In the genomic region with DNA sequence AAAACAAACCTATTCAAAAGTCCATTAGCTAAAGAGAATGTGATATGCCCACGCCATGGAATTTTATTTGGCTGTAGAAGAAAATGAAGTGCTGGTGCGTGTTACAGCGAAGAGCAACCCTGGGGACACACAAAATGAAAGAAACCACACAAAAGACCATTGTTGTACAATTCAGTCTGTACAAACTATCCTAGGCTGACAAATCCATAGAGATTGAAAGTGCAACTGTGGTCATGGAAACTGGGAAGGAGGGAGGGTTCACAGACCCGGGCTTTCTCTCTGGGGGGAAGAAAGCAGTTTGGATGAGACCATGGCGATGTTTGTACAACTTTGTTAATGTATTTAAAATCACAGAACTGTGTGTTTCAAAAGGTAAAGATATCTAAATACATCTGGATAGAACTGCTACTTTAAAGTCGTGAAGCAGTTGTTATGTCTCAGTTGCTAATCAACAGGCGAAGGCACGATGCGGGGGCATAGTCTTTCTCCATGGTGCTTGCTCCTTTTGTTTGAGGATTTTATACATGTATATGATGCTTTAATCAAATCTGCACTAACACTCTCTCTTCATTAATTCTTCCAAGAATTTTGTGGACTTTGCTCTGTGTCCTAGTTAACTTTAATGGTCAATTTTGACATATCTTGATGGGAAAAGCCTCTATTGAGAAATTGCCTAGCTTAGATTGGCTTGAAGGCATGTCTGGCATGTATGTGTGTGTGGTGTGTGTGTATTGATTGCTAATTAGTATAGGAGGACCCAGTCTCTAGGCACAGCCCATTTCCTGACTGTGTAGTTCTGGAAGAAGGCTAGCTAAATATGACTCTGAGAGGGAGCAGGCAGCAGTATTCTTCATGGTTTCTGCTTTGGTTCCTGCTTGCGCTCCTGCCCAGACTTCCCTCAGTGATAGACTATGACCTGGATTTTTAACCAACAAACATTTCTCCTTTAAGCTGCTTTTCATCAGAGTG, we compare ENCODE assay signal across 16 mouse cellular contexts. TPM values are rescaled to one million over a fixed set of nuclear protein-coding genes. Genes with fewer than 3 reads are reported as not detected.
A peak's percentile ranks its signal among the peaks of the same experiment; 100 is the strongest.
DNase-seq lines count a peak whose midpoint lies in the region; ATAC-seq and TF ChIP-seq lines count a peak whose summit lies in the region.
"Had no signal": no experiment of that assay in that cellular context is flagged by ENCODE, and none has a peak within 500 bp of the region (broad histone marks: within the 10 kb centered on the region; RNA-seq: fewer than 3 reads in every experiment).

No protein-coding gene starts in this region.

- H3K4me3 ChIP-seq in embryonic facial prominence, embryonic 12.5 days, result no peak overlapping the region
- no peak overlapping the region for H3K4me3 ChIP-seq in forebrain, embryonic 16.5 days (replicated peaks; ENCODE audit: low read length)
- no peak overlapping the region for H3K4me3 ChIP-seq in left cerebral cortex, adult 2 months
- H3K4me3 ChIP-seq: heart, embryonic 15.5 days had no signal

- H3K27me3 ChIP-seq in embryonic facial prominence, embryonic 12.5 days, result no peaks in the 10 kb centered on the region
- no peaks in the 10 kb centered on the region for H3K27me3 ChIP-seq in forebrain, embryonic 16.5 days (replicated peaks; ENCODE audit: control insufficient read depth, insufficient read depth, low read length)
- H3K27me3 ChIP-seq: CH12.LX; heart, embryonic 15.5 days had no signal

- H3K9me3 ChIP-seq in embryonic facial prominence, embryonic 12.5 days, result no peaks in the 10 kb centered on the region
- no peaks in the 10 kb centered on the region for H3K9me3 ChIP-seq in forebrain, embryonic 16.5 days (ENCODE audit: control insufficient read depth, low read length)
- H3K9me3 ChIP-seq: heart, embryonic 15.5 days had no signal

- no peak for ATAC-seq in embryonic facial prominence, embryonic 12.5 days (ENCODE audit: insufficient number of reproducible peaks, insufficient read depth, low FRiP score, low TSS enrichment)
- peak; percentile 63; the same call in 1 of the 2 replicates for ATAC-seq in forebrain, embryonic 16.5 days
- ATAC-seq: intestine, postnatal 0 days had no signal

- peak; percentile 21 for DNase-seq in heart, postnatal 4 days
- no peak for DNase-seq in heart, adult 18-20 months
- peak; percentile 39 for DNase-seq in mesoderm, embryonic 11.5 days (ENCODE audit: low read depth, low spot score)
- no peak for DNase-seq in left cerebral cortex, adult 2 months (ENCODE audit: extremely low spot score in 1 of 2, low spot score in 2 of 2)
- no peak for DNase-seq in thymus, postnatal 25 days
- no peak for DNase-seq in right cerebral cortex, postnatal 4 days
- DNase-seq: adrenal gland, postnatal 14 days; cerebellum, adult 11 months; kidney, postnatal 4 days; thymus, adult 18-20 months had no signal

- 69% methylated on average over 10 of the region's 10 CpGs for WGBS in embryonic facial prominence, embryonic 12.5 days
- 49% methylated on average over 10 of the region's 10 CpGs for WGBS in forebrain, embryonic 16.5 days

- no peak overlapping the region for H3K9ac ChIP-seq in embryonic facial prominence, embryonic 12.5 days
- no peak overlapping the region for H3K9ac ChIP-seq in forebrain, embryonic 16.5 days (replicated peaks; ENCODE audit: low read depth, low read length)
- H3K9ac ChIP-seq: heart, embryonic 15.5 days had no signal

- TF ChIP-seq CTCF in left cerebral cortex, adult 2 months (IDR thresholded peaks at IDR 0.05), result no peak

- H3K4me2 ChIP-seq in embryonic facial prominence, embryonic 12.5 days (replicated peaks), result no peak overlapping the region
- no peak overlapping the region for H3K4me2 ChIP-seq in forebrain, embryonic 16.5 days (ENCODE audit: low read length)
- H3K4me2 ChIP-seq: heart, embryonic 15.5 days had no signal

- intact Hi-C loops in left cerebral cortex, adult 2 months (cut with DNase I), result no loop called here

- no peaks in the 10 kb centered on the region for H3K36me3 ChIP-seq in embryonic facial prominence, embryonic 12.5 days
- H3K36me3 ChIP-seq in forebrain, embryonic 16.5 days (ENCODE audit: control insufficient read depth, insufficient read depth), result no peaks in the 10 kb centered on the region
- H3K36me3 ChIP-seq: heart, embryonic 15.5 days had no signal

- peaks cover 8% of the 10 kb centered on the region for H3K4me1 ChIP-seq in embryonic facial prominence, embryonic 12.5 days
- H3K4me1 ChIP-seq in forebrain, embryonic 16.5 days (replicated peaks; ENCODE audit: control insufficient read depth, insufficient read depth, low read length), result peaks cover 7% of the 10 kb centered on the region

- H3K27ac ChIP-seq in embryonic facial prominence, embryonic 12.5 days, result 0 out of 2 replicates have a peak overlapping the region, but pooled peaks have one; percentile 19
- no peak overlapping the region for H3K27ac ChIP-seq in forebrain, embryonic 16.5 days (ENCODE audit: low read length)
- H3K27ac ChIP-seq in left cerebral cortex, adult 2 months, result no peak overlapping the region
- H3K27ac ChIP-seq: heart, embryonic 15.5 days had no signal

RNA-seq across cellular contexts. Expression of gene Colgalt2, which starts 55.9 kb away (rescaled TPM):
- 1 to 10 TPM; 2.3 to 3.2 TPM for total RNA-seq in heart, postnatal 4 days (2021)
- 1 to 10 TPM; 3.0 to 3.2 TPM for total RNA-seq in heart, adult 18-20 months (2021)
- polyA plus RNA-seq in embryonic facial prominence, embryonic 12.5 days (2016; fragmentation: Nextera tagmentation; extraction: Ambion mirVana), result 3.2 and 3.3 TPM in 2 replicates
- 2.4 and 2.8 TPM in 2 replicates for polyA plus RNA-seq in forebrain, embryonic 16.5 days (2015; fragmentation: Nextera tagmentation; extraction: Ambion mirVana)
- 1 to 10 TPM; 6.5 to 6.6 TPM for total RNA-seq in left cerebral cortex, adult 2 months (2021)
- total RNA-seq: CH12.LX; monocyte, adult 5-6 weeks had no signal

Comparison
In these comparisons a context has a peak if more than half of its experiments do, and no peak if none do; other contexts are left out.
1. DNase-seq: peak in heart, postnatal 4 days (single experiment) and mesoderm, embryonic 11.5 days (single experiment); none in heart, adult 18-20 months (0 of 2), left cerebral cortex, adult 2 months (0 of 2), thymus, postnatal 25 days (single experiment) and right cerebral cortex, postnatal 4 days (single experiment).